Mouse (Mus musculus) macrophage (primary cell): ENCODE results near the gene Ankfn1. TPM values are rescaled to one million over a fixed set of nuclear protein-coding genes. Genes with fewer than 3 reads are reported as not detected.

Experiments used
- H3K27ac ChIP-seq: fragments of 350-480 bp; formaldehyde crosslinking; 2 replicates; pipeline ENCODE4 v1.9.0; 2021
- H3K36me3 ChIP-seq: fragments of 350-480 bp; formaldehyde crosslinking; 2 replicates; pipeline ENCODE4 v1.9.0; 2021; ENCODE audit errors: inconsistent target
- H3K4me3 ChIP-seq: fragments of 350-480 bp; formaldehyde crosslinking; 2 replicates; pipeline ENCODE4 v1.9.0; 2021; ENCODE audit errors: inconsistent target
- H3K79me2 ChIP-seq: fragments of 350-480 bp; formaldehyde crosslinking; 2 replicates; pipeline ENCODE4 v1.9.0; 2021; ENCODE audit errors: inconsistent target
- WGBS: methylation state at CpG from one replicate; pipeline ENCODE4 v1.1.7; 2026; ENCODE audit warnings: inconsistent platforms; ENCODE audit not compliant: missing documents; 5-methylcytosine and 5-hydroxymethylcytosine counted together
- polyA plus RNA-seq: library from polyadenylated mRNA; stranded (reverse); fragments of 250-400 nt; gene quantifications from 3 replicates; pipeline ENCODE4 v1.2.4, GENCODE M21; 2018; ENCODE audit warnings: inconsistent platforms

Ankfn1 gene
- polyA plus RNA-seq, 1 experiment from 2014 or later, result not detected

GRCm38 (mm10) chr11:89569391-89570145 lies 207.9 kb downstream of the Ankfn1 start:
- H3K36me3 ChIP-seq, result no peaks in the 10 kb centered on the region
- H3K79me2 ChIP-seq, result no peaks in the 10 kb centered on the region
- H3K4me3 ChIP-seq, result no peak overlapping the region
- H3K27ac ChIP-seq, result no peak overlapping the region
- WGBS, result 78% methylated on average over 11 of the region's 11 CpGs

- Histone ChIP-seq H3K27ac (no peak overlapping the region), H3K79me2 (no peaks in the 10 kb centered on the region), H3K4me3 (no peak overlapping the region), H3K36me3 (no peaks in the 10 kb centered on the region)
- whole genome bisulfite sequencing, result 89% methylated on average over 4 of the region's 4 CpGs
Observed at GRCm38 (mm10) chr11:89568246-89568645, 209.2 kb downstream of the Ankfn1 start.

DNA sequence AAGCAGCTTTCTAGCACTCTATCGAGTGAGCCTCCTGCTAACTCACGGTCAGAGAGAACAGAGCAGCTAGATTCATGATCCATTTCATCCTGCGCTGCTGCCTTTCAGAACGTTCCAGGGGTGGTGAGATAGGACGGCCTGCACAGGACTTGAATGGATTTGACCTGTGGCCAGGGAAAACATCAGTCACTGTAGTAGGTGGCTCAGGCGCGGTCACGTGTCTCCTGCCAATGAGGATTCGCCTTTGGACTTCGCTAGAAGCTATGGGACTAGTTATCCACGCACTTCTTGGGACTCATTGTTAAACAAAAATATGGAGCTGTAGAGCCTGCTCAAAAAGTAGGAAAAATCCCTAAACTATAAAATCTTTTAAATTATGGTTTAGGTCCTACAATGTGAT lies 226.0 kb downstream of the Ankfn1 start:
- WGBS, result 93% methylated on average over 11 of the region's 11 CpGs
- H3K27ac ChIP-seq, result no peak overlapping the region

GRCm38 (mm10) chr11:89550921-89551320 lies 226.5 kb downstream of the Ankfn1 start:
- no peaks in the 10 kb centered on the region for H3K36me3 ChIP-seq
- H3K79me2 ChIP-seq, result no peaks in the 10 kb centered on the region
- H3K27ac ChIP-seq, result no peak overlapping the region
- no peak overlapping the region for H3K4me3 ChIP-seq
- 86% methylated on average over 3 of the region's 3 CpGs for WGBS

More for the DNA sequence above, 226.0 kb downstream of the Ankfn1 start:
- Histone ChIP-seq H3K4me3 (no peak overlapping the region), H3K79me2 (no peaks in the 10 kb centered on the region), H3K36me3 (no peaks in the 10 kb centered on the region)

DNA sequence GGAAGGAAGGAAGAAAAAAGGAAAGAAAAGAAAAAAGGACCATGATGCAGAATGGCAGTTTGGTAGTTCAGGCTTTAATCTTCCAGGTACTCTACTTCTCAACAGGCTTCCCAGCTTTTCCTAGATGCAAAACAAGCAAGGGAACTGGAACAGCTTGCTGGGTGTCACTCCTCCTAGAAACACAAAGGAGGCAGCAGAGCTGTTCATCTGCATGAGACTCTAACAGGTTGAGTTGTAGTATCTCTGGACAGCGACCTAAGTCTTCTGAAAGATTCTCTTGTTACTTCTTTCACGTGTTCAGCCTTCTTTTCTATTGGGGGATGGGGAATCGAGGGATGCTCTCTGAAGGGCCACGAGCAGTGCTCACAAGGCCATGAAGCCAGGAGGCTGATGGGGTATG lies 228.7 kb downstream of the Ankfn1 start:
- Histone ChIP-seq H3K4me3 (no peak overlapping the region), H3K79me2 (no peaks in the 10 kb centered on the region), H3K27ac (no peak overlapping the region), H3K36me3 (no peaks in the 10 kb centered on the region)
- 49% methylated on average over 4 of the region's 4 CpGs for WGBS

DNA sequence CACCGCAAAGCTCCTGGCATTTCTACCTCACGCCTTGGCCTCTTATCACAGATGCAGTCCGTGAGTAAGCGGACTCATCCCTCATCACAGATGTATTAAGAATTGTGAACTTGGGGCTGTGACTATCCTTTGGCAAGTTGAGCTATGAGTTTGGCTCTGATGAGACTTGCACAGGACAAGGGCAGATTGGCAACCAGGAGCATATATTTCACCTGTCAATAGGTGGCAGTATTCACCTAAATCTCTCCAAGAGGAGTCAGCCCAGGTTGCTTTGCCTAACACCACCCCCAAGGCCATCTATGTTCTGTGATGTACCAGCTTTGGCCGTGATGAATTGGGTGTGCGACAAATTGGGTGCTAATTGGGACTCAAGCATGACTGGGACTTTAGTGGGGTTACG lies 231.3 kb downstream of the Ankfn1 start:
- Histone ChIP-seq H3K36me3 (no peaks in the 10 kb centered on the region), H3K27ac (no peak overlapping the region), H3K79me2 (no peaks in the 10 kb centered on the region), H3K4me3 (no peak overlapping the region)
- 43% methylated on average over 7 of the region's 7 CpGs for WGBS

DNA sequence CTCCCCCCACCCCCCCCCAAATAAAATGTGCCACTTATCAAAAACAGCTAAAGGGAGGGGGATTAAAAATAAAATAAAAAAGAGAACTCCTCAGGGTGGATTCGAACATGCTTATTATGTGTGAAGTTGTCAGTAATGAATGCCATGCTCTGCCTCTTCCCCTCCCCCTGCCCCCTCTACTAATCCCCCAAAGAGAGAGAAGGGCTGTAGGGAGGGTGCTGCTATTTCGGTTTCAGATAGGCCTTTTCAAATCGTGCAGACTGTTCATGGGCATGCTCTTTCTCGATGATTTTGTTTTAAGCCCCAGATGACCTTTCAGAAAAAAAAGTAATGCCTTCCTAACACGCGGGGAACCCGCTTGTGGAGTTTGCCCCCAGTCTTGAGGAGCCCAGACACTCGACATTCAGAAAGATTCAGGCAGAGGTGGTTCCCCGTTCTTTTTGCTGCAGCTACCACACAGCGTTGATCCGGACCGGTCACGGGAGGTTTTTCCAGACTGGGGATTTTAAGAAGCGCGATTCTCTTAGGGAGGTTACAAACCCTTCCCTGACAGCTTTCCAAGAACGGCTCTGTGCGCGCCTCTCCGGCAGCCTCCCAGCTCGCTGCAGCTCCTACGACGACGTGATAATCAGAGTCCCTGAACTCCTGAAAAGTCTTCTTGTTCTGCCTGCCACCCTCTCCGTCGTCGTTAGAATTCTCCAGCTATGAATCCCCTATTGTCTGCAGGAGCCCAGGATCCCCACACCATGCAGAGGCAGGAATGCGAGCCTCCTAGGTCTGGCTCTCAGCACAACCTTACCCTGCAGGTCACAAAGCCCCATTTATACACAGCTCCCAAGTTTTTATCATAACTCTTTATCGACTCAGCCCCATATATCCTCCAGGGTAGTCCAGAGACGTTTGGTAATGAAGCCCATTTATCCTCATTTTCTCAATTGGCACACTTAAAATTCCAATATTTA lies 232.3 kb downstream of the Ankfn1 start:
- no peaks in the 10 kb centered on the region for H3K36me3 ChIP-seq
- no peak overlapping the region for H3K4me3 ChIP-seq
- no peak overlapping the region for H3K27ac ChIP-seq
- 10% methylated on average over 29 of the region's 29 CpGs for WGBS
- no peaks in the 10 kb centered on the region for H3K79me2 ChIP-seq

DNA sequence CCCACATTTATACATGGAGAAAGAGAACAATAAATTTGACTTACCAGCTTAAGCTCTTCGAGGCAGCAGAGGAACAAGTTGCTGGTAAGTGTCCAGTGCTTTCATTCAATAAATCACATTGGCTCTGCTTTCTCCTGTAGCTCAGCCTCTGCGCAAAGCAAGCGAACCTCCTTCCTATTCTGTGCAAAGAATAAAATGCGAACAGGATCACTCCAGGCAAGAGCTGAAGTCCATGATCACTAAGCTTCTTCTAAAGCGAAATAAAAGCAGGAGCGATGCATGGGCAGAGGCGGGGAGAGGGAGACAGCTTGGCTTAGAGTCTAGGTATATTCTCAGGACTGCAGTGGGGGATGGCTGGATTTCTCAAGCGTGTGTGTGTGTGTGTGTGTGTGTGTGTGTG lies 239.1 kb downstream of the Ankfn1 start:
- Histone ChIP-seq H3K4me3 (no peak overlapping the region), H3K79me2 (no peaks in the 10 kb centered on the region), H3K27ac (no peak overlapping the region), H3K36me3 (no peaks in the 10 kb centered on the region)
- 81% methylated on average over 8 of the region's 8 CpGs for WGBS

DNA sequence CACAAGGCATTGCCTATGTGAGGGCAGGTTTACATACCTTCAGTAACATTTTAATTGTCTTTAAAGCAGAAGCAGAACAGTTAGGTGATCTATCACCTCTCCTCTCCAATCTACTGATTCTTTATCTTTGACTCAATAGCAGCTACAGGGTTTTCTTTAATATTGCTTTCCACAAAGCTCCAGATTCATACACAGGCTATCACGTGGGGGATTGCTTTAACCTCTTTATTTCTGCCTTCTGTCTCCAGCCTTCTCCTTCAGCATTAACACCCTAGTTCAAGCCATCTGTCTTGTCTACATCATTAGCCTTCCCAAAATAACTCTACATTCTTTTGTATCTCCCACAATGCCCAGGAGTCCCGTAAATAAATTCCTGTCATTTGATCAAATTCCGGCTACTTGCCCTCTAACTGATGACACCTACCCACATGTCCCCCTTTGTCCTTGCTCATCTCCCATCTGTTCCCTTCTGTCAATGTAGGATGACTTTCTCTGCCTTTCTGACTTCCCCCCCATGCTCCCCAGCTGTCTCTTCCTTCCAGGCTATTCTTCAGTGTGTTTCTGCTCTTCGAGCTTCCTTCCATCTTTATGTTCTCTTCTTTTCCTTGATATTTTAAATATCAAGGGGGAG lies 249.5 kb downstream of the Ankfn1 start:
- whole genome bisulfite sequencing, result 81% methylated on average over 4 of the region's 4 CpGs
- H3K79me2 ChIP-seq, result no peaks in the 10 kb centered on the region
- H3K4me3 ChIP-seq, result no peak overlapping the region
- H3K36me3 ChIP-seq, result no peaks in the 10 kb centered on the region
- no peak overlapping the region for H3K27ac ChIP-seq

GRCm38 (mm10) chr11:89515501-89515901 lies 262.0 kb downstream of the Ankfn1 start:
- Histone ChIP-seq H3K4me3 (no peak overlapping the region), H3K27ac (no peak overlapping the region), H3K36me3 (no peaks in the 10 kb centered on the region), H3K79me2 (no peaks in the 10 kb centered on the region)
- 28% methylated on average over 9 of the region's 9 CpGs for WGBS

DNA sequence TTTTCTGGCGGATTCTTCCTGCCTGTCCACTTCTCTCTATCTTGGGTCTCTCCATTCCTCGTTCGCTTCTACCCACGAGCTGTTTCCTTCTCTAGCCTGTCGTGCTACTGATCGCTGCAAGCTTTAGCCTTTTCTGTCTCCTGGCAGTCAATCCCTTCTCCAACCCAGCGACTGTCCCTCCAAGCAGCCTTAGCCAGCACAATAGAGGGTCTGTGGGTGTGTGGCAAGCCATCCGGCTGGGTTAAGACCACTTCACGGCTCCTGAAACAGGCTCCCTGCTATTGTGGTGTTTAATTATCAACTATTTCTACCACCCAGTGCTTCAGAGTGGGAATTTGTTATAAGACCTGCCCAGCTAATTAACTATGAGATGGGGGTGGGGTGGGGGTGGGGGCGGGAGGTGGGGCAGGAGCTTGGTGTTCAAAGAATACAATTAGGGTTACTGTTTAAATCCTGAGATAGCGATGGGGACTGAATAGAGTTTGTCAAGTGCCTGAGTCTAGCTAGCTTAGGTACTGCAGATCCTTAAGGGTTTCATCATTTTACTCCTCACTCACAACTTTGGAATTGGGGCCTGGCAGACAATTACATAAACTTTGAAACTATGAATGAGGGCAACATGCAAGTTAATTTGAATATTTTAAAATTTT lies 268.7 kb downstream of the Ankfn1 start:
- no peaks in the 10 kb centered on the region for H3K36me3 ChIP-seq
- H3K27ac ChIP-seq, result no peak overlapping the region
- H3K79me2 ChIP-seq, result no peaks in the 10 kb centered on the region
- WGBS, result 33% methylated on average over 11 of the region's 11 CpGs
- no peak overlapping the region for H3K4me3 ChIP-seq

GRCm38 (mm10) chr11:89506595-89507245 lies 270.7 kb downstream of the Ankfn1 start:
- no peaks in the 10 kb centered on the region for H3K79me2 ChIP-seq
- H3K27ac ChIP-seq, result no peak overlapping the region
- no peaks in the 10 kb centered on the region for H3K36me3 ChIP-seq
- 69% methylated on average over 11 of the region's 11 CpGs for WGBS
- no peak overlapping the region for H3K4me3 ChIP-seq

- 90% methylated on average over 7 of the region's 7 CpGs for WGBS
- no peaks in the 10 kb centered on the region for H3K36me3 ChIP-seq
- no peaks in the 10 kb centered on the region for H3K79me2 ChIP-seq
- H3K4me3 ChIP-seq, result no peak overlapping the region
- H3K27ac ChIP-seq, result no peak overlapping the region
Observed at GRCm38 (mm10) chr11:89505046-89505445, 272.4 kb downstream of the Ankfn1 start.

DNA sequence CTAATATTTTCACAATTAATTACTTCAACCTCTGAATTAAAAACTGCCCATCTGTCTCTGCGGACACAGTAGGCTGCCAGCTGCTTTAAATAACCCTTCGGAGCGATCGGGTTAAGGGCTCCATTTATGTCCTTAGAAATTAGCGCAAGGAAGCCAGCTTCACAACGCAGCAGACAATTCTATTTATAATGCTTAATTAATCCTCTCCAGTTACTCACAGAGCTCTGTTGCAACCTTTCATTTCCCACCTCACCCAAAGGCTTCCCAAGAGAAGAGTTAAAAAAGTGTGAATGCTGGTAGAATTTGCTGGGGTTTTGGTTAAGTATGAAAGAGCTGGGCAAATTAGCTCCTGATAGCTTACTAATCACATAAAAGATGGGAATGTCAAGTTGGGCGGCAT lies 275.7 kb downstream of the Ankfn1 start:
- H3K4me3 ChIP-seq, result no peak overlapping the region

More for the DNA sequence above, 275.7 kb downstream of the Ankfn1 start:
- Histone ChIP-seq H3K36me3 (no peaks in the 10 kb centered on the region), H3K79me2 (no peaks in the 10 kb centered on the region), H3K27ac (no peak overlapping the region)
- 87% methylated on average over 7 of the region's 7 CpGs for WGBS
